Mouse (Mus musculus): ENCODE measurements around the gene Chd6. TPM values are rescaled to one million over a fixed set of nuclear protein-coding genes. Genes with fewer than 3 reads are reported as not detected.
"Not testable (repeated sequence)": the region's sequence is repeated elsewhere in the genome, so short reads cannot be mapped to it uniquely, and the experiment has no call there.

Chd6 gene
- total RNA-seq, 2 experiments from 2014 or later: 46.8 to 70.6 TPM

DNA sequence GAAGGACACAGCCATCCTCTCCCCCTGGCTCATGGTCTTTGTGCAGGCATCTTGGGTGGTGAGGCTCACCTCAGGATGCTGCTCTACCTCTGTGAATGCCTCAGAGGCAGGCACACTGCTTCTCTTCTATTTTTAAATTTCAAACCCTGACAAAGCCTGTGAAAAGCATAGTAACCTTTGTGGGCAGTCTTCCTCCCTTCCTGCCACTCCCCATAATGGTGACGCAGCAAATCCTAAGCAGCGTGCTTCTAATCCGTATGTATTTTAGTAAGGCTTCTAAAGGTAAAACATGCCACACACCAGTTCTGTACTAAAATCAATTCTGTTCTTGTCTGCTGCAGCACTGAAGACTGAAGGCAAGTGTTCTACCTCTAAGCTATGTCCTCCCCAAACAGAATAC is 116.4 kb downstream of the Chd6 start:
- DNase-seq (ENCODE audit: extremely low spot score in 1 of 2, low spot score in 1 of 2): no peak

DNA sequence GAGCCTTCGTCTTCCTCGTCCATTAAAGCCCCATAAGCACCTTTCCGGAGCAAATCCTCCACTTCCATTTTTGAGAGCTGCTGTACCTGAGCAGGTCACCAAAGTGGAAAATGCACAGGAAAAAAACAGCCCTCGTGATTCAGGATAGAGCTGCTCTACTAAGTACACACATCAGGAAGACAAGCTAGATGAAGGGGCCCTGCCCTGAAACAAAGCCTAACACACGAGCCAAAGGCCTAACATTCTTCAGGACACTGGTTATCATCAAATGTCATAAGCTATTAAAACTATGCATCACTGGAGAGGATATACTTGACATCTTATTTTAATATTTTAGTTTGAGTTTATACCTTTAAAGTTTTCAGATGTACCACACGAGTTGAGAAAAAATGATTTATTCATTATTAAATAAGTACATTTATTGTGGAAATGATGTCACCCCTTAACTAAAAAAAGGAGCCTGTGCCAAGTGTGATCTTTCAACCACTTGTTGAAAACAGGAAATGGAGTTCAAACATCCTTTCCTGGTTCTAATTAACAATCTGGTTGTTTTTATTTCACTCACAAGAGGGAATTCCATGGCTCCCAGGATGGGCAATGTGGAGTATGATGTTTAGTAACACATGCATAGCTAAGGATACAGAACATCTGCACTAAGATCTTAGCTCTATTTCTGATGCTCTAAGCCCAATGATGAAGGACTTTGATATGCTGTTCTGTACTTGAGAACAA is 118.4 kb downstream of the Chd6 start:
- no peak for DNase-seq (ENCODE audit: extremely low spot score in 1 of 2, low spot score in 1 of 2)

DNA sequence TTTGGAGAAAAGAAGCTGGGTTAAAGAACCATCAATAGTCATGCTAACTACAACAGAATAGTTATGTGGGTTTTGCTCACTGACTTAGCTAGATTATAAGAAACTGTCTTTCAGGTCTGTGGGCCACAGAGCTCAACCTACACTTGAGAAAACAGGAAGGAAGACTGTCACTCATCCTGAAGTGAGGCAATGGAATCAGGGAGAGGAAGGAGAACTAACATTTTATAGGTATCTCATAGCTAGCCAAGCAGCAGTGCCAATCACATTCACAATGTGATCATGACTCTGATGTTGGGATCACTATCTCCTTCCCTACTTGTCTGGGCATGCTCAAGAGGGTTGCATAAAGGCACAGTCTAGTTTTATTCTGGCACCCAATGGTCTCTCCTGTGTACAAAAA is 121.4 kb downstream of the Chd6 start:
- DNase-seq (ENCODE audit: extremely low spot score in 1 of 2, low spot score in 1 of 2): no peak

DNA sequence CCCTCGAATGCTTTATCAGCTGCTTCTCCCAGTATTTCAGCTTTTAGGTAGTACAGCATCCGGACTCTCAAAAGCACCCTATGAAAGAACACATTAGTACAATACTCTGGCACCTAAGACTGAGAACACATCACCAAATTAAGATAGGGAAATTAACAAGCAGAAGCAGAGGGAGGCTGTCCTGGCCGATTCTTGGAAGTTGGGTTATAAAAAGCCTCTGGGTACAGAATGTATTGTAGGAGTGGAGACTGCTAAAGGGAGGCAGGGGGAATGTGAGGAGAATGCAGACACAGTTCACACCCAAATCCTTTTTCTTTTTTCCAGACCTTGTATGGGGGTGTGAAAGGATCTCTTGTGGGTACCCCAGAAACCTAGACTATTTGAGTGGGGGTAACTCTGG is 126.2 kb downstream of the Chd6 start:
- DNase-seq (ENCODE audit: extremely low spot score in 1 of 2, low spot score in 1 of 2): no peak

DNA sequence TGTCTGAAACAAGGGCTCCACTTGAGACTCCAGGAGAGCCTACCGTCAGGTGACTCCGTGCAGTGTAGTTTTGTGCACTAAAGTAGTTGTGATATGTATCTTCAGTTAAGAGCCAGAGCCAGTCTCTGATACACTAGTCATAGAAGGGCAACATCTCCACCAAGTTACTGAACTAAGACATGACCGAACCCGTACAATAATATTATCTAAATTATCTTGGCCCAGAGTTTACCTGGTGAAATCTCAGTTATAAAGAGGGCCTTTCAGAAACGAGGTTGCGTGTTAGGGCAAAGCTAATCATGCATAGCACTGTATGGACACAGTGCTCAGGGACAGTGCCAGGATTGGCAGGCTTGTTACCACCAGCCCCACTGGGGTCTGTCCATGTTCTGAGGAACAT is 127.1 kb downstream of the Chd6 start:
- DNase-seq (ENCODE audit: extremely low spot score in 1 of 2, low spot score in 1 of 2): no peak

DNA sequence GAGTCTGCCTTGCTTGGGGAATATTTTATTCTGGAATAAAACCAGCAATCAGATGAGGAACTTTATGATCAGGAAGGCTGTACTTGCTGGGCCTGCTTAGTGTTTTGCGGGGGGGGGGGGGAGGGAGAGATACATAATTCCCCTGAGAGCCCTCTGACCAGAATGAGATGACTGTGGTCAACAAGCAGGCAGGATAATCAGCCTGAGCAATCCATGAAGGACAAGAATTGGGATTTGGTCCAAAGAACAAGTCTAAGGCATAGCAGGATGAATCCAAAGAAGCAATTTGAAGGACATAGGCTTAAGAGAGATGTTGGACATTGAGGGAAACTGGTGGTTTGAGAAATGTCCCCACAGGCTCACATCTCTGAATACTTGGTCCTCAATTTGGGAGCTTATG is 130.2 kb downstream of the Chd6 start:
- no peak for DNase-seq (ENCODE audit: extremely low spot score in 1 of 2, low spot score in 1 of 2)

DNA sequence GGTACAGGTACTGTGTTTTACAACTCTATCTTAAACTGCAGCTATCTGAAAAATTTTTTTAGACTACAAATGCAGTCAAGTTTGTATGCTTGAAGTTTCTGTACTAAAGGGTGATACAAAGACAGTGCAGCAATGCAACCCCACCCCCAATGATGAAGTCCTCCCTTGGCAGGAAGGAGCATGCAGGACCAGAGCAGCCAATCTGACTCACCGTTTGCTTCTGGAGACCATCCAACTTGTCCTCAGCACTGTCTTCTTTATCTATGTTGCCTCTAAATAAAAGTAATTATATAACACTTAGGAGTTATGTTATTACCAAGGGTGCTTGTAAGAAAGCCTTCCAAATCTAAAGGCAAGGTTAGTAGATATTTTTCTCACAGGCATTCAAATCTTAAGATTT is 131.6 kb downstream of the Chd6 start:
- no peak for DNase-seq (ENCODE audit: extremely low spot score in 1 of 2, low spot score in 1 of 2)

DNA sequence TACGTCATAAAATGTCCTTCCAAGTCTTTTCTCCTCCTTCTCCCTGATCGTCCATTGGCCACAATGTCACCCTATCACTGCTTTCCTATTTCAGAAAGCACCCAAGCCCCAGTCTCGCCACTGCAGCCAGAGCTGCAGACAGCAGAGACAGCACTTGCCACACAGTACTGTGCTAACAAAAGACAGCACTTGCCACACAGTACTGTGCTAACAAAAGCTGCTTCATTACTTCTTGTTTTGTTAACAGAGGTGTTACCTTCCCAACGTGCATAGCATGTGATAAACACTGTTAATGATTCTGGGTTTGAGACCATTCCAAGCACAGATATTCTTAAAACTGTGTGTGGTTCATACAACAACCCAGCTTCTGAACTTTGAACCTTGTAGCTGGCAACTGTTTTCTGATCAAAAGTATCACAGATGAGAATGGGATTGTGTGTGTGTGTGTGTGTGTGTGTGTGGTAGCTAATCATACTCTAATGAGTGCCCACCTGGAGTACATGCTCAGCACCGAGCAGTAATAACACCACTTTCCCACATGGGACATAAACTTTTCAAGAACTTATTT is 135.1 kb downstream of the Chd6 start:
- no peak for DNase-seq (ENCODE audit: extremely low spot score in 1 of 2, low spot score in 1 of 2)

DNA sequence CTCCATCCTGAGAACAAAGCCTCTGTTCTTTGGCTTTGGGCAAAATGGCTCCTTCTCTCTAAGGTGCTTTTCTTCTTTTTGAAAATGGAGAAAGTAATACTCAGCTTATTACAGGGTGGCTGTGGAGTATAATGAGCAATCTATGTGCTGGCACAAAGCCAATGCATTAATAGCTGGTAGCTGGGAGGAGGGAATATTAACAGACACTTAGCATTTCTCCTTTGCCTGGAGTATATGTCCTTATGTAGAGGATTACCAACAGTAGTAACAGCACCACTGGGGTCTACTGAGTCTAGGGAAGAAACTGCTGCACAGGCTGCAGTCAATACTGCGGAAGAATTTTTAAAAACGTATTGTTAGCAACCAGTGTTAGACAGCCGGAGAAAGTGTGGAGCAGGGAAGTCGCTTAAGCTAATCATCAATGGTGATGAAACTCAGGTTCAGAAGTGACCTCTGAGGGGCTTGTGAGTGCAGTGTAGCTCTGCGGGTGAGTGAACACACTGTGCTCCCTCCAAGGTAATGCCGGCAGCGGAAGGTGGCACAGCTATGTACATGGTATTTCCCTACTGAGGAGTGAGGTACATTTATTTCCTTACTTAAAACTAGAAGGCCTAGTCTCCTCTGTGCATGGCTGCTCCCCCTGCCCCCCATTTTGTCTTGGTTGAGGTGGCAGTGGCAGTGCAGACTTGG is 136.6 kb downstream of the Chd6 start:
- DNase-seq (ENCODE audit: extremely low spot score in 1 of 2, low spot score in 1 of 2): no peak

DNA sequence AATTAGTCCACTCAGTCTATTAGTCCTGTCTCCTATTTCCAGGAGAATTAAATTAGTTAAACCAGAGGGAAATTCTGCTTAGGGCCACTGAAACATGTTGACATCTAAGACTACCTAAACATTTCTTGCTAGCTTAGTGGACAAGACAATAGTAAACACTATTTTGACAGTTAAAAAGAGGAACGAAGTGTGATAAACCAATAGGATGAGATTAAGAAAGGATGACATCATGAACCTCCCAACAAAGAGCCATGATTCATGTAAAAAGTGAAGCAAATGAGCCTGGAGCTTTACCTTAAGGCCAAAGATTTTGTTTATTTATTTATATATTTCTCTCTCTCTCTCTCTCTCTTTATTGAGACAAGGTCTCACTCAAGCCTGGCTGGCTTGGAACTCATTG is 146.7 kb downstream of the Chd6 start:
- no peak for DNase-seq (ENCODE audit: extremely low spot score in 1 of 2, low spot score in 1 of 2)

DNA sequence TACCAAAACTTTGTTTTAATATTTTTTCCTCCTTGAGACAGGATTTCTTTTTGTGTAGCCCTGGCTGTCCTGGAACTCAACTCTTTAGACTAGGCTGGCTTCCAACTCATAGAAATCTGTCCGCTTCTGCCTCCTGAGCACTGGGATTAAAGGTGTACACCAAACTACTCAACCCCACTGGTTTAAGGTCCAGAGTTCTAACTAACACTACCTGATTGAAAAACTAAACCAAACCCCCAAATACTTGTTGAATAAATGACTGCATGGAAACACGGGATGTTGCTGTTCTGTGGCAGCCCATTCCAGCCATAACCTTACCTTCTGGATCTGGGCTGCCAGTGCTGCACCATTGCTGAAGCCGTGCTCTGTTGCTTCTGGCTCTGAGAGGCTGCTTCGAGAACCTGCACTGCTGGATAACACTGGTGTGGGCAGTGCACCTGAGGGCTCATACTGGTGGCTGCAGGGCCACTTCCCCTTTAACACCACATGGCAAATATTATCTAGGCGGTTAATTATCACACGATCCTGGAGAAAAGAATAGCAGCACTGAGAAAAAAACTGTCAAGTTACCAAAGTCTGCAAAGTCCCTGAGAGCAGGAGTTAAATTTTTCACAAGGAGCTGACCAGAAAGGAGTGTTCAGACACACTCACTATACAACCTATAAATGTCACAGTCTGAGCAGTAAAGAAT is 147.8 kb downstream of the Chd6 start:
- DNase-seq (ENCODE audit: extremely low spot score in 1 of 2, low spot score in 1 of 2): no peak

DNA sequence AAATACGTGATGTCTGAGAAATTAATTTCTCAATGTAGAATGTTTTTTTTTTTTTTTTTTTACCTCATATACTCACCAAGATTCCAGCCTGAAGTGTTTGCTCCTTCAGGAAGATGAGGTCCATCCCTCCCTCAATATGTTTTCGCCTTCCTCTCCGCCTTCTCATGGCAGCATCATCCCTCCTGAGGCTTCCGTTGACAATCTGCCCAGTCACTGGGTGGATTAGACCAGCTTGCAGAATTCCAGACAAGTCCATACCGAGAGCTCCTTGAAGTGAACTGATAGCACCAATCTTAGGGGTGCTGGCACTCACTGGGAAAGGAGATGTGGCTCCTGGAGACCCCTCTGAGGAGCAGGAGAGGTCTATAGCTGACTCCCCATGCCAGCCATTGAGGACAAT is 149.0 kb downstream of the Chd6 start:
- DNase-seq (ENCODE audit: extremely low spot score in 1 of 2, low spot score in 1 of 2): no peak

DNA sequence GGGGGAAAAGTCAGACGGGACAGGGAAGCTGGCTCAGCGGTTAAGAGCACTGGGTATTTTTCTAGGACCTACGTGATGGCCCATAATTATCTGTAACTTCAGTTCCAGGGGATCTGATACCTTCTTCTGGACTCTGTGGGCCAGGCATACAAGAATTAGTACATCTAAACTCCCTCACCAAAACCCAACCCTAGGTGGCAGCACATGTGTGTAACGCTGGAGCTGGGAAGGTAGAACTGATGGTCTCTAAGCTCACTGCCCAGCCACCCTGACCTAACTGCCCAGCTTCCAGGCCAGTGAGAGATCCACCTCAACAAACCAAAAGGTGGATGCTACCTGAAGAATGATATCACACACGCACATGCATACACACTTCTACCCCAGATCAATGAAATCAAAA is 150.1 kb downstream of the Chd6 start:
- peak in 1 of 2 experiments; percentile 26 for DNase-seq (ENCODE audit: extremely low spot score in 1 of 2, low spot score in 1 of 2)

DNA sequence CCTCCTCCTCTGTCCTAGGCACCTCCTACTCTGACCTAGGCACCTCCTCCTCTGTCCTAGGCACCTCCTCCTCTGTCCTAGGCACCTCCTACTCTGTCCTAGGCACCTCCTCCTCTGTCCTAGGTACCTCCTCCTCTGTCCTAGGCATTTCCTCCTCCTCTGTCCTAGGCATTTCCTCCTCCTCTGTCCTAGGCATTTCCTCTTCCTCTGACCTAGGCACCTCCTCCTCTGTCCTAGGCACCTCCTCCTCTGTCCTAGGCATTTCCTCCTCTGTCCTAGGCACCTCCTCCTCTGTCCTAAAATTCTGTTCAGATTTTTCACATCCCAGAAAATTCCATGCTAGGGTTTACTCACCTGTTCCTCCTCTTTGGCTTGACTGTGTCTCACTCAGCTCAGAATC is 151.1 kb downstream of the Chd6 start:
- not testable (repeated sequence) for DNase-seq (ENCODE audit: extremely low spot score in 1 of 2, low spot score in 1 of 2)

DNA sequence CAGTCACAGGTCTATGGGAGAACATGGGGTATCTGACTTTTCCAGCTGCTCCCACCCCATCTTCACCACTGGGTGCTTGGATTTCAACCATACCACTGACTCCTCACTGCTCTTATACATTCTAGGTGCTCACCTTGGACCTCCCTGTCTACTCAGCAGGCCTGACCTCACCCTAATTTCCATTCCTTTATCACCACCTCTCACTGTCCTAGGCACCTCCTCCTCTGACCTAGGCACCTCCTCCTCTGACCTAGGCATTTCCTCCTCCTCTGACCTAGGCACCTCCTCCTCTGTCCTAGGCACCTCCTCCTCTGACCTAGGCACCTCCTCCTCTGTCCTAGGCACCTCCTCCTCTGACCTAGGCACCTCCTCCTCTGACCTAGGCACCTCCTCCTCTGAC is 151.6 kb downstream of the Chd6 start:
- not testable (repeated sequence) for DNase-seq (ENCODE audit: extremely low spot score in 1 of 2, low spot score in 1 of 2)

DNA sequence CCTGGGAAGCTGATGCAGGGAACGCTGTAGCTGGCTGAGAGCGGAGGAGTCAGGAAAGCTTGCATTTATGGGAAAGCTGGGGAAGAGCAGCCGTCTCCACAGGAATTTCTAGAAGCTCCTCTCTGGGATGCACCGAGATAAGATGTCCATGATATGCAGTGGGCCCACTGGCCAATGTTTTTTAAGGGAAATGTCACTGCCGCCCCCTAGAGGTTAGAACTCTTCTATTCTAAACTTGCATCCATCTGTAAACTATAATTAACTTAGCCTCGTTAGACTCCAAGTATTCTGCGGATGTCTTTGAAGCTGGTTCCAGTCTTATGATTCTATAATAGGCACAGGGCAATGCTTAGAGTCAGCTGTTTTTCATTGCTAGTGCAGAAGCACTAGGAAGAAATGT is 153.5 kb downstream of the Chd6 start:
- DNase-seq (ENCODE audit: extremely low spot score in 1 of 2, low spot score in 1 of 2): no peak

DNA sequence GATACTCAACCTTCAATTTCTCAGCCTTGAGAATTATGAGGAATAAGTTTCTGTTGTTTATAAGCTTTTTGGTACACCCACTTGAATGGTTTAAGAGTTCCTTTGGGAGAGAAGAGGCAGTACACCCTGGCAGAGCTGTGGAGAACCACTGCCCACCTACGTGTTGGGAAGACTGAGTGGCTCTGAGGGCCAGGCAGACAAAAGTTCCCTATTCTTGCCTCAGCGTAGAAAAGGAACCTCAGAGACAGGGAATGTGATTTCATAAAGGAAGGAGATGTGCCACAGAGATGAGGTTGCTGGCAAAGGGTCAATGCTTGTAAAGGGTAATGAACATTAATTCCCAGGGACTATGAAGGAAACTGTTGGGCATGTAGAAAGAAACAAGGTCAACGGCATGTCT is 154.3 kb downstream of the Chd6 start:
- DNase-seq (ENCODE audit: extremely low spot score in 1 of 2, low spot score in 1 of 2): no peak

DNA sequence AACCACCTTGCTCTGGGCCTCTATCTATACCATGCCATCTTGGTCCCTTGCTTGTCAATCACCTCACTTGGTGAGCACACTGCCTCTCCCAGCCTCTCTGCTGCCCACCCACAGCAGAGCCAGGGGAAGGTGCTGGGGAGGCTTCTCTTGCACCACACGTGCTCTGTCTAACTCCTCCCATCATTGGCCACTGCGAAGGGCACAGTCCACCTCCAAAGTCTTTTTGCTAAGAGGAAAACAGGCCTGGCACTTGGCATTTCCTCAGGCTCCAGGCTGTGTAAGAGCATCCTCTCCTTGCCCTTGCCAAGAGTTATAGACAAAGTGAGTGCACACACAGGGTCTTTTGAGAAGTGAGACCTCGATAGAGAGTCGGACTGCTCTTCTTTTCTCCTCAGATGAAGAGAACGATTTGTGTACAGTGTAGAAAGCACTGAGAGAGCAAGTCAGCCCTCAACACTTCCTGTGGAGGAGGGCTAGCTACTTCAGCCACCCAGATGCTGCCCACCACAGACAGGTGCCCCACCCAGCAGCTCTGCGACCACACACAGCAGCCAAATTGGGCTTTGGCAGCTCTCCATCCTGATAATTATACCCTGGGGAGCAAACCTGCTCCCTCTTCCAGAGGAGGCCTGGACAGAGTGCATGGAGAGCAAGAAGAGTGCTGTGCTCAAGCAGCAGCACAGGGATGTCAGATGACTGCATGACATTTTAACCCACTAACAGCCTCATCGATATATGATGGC is 155.6 kb downstream of the Chd6 start:
- no peak for DNase-seq (ENCODE audit: extremely low spot score in 1 of 2, low spot score in 1 of 2)

DNA sequence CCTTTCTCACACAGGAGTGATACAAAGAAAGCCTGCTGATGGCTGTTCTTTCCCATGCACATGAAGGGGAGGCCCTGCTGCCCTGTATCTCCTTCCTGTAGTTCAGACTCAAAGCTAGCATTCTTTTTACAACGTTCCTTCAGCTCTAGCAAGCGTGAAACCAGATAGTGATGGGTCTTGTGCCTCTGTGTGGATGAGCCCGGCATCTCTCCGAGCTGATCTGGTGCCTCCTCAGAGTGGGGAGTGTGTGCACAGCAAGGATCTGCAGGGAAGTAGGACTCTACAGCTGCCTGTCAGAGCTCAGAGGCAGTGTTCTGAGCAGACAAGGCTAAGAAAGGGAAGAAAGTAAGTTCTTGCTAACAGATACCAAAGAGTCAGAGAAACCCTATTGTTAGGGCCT is 157.3 kb downstream of the Chd6 start:
- DNase-seq (ENCODE audit: extremely low spot score in 1 of 2, low spot score in 1 of 2): no peak

DNA sequence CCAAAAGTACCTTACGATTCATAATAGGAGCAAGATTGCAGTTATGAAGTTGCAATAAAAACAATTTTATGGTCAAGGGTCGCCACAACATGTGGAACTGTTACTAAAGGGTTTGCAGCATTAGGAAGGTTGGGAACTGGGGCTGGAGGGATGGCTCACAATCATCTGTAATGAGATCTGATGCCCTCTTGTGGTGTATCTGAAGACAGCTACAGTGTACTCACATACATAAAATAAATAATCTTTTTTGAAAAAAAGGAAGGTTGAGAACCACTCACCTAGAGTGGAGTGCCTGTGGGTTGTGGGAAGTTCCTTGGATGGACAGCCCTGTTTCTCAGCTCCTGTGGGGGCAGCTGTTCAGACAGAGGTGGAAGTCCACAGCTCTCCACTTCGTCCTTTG is 166.4 kb downstream of the Chd6 start:
- DNase-seq (ENCODE audit: extremely low spot score in 1 of 2, low spot score in 1 of 2): no peak

All from layer of hippocampus, postnatal 25 days (tissue).